31 mouse cellular contexts compared by ENCODE assay signal in the genomic region with DNA sequence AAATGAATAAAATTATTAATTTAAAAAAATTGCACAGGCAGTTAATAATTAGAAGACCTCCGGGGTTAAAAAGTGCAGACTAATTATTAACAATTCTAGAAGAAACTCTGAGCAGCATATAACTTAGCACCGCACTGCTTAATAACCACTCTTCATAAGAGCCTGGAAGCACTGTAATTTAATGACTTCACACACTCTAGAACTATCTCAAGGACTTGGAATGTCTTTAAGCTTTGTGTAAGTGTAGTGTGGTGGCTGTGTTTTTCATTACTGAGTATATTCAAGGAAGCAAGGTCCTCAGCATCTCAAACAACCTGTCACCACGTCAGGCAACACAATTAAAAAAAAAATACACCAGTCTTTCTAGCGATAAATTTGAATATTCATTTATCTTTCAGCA.
"Had no signal": no experiment of that assay in that cellular context is flagged by ENCODE, and none has a peak within 500 bp of the region (broad histone marks: within the 10 kb centered on the region; RNA-seq: fewer than 3 reads in every experiment).

No protein-coding gene starts in this region.

- H3K9ac ChIP-seq: limb, embryonic 12.5 days; limb, embryonic 13.5 days; limb, embryonic 15.5 days; liver, embryonic 12.5 days; liver, embryonic 13.5 days; liver, embryonic 14.5 days; liver, embryonic 15.5 days; liver, postnatal 0 days; lung, embryonic 14.5 days; lung, embryonic 15.5 days; midbrain, embryonic 12.5 days; midbrain, embryonic 13.5 days; midbrain, embryonic 15.5 days; neural tube, embryonic 12.5 days had no signal

- ATAC-seq: liver, embryonic 12.5 days; liver, postnatal 0 days; midbrain, embryonic 13.5 days; midbrain, embryonic 15.5 days; midbrain, embryonic 16.5 days had no signal

- H3K4me1 ChIP-seq: limb, embryonic 10.5 days; limb, embryonic 12.5 days; limb, embryonic 13.5 days; limb, embryonic 15.5 days; liver, embryonic 12.5 days; liver, embryonic 13.5 days; liver, embryonic 15.5 days; lung, embryonic 15.5 days; midbrain, embryonic 10.5 days; midbrain, embryonic 12.5 days; midbrain, embryonic 13.5 days; midbrain, embryonic 15.5 days; neural tube, embryonic 12.5 days had no signal

- H3K27me3 ChIP-seq: limb, embryonic 12.5 days; limb, embryonic 13.5 days; limb, embryonic 15.5 days; liver, embryonic 12.5 days; liver, embryonic 13.5 days; liver, embryonic 15.5 days; lung, embryonic 15.5 days; megakaryocyte, embryonic 14.5 days; midbrain, embryonic 12.5 days; midbrain, embryonic 13.5 days; midbrain, embryonic 15.5 days; neural tube, embryonic 12.5 days had no signal

- H3K4me3 ChIP-seq: left cerebral cortex, adult 2 months; limb, embryonic 10.5 days; limb, embryonic 12.5 days; limb, embryonic 13.5 days; limb, embryonic 15.5 days; liver, embryonic 12.5 days; liver, embryonic 13.5 days; liver, embryonic 15.5 days; lung, embryonic 15.5 days; megakaryocyte, embryonic 14.5 days; midbrain, embryonic 10.5 days; midbrain, embryonic 12.5 days; midbrain, embryonic 13.5 days; midbrain, embryonic 15.5 days; myocyte; neural tube, embryonic 12.5 days had no signal

- H3K4me2 ChIP-seq: limb, embryonic 12.5 days; limb, embryonic 13.5 days; limb, embryonic 15.5 days; liver, embryonic 11.5 days; liver, embryonic 12.5 days; liver, embryonic 13.5 days; liver, embryonic 15.5 days; lung, embryonic 14.5 days; lung, embryonic 15.5 days; midbrain, embryonic 11.5 days; midbrain, embryonic 12.5 days; midbrain, embryonic 13.5 days; midbrain, embryonic 15.5 days; neural tube, embryonic 12.5 days had no signal

- H3K9me3 ChIP-seq: limb, embryonic 10.5 days; limb, embryonic 12.5 days; limb, embryonic 13.5 days; limb, embryonic 15.5 days; liver, embryonic 12.5 days; liver, embryonic 13.5 days; liver, embryonic 15.5 days; lung, embryonic 15.5 days; megakaryocyte, embryonic 14.5 days; midbrain, embryonic 10.5 days; midbrain, embryonic 12.5 days; midbrain, embryonic 13.5 days; midbrain, embryonic 15.5 days; neural tube, embryonic 12.5 days had no signal

- H3K27ac ChIP-seq: left cerebral cortex, adult 2 months; limb, embryonic 10.5 days; limb, embryonic 12.5 days; limb, embryonic 13.5 days; limb, embryonic 15.5 days; liver, embryonic 12.5 days; liver, embryonic 13.5 days; liver, embryonic 14.5 days; liver, embryonic 15.5 days; lung, embryonic 15.5 days; macrophage; midbrain, embryonic 10.5 days; midbrain, embryonic 12.5 days; midbrain, embryonic 13.5 days; midbrain, embryonic 15.5 days; neural tube, embryonic 12.5 days had no signal

- DNase-seq: left cerebral cortex, postnatal 4 days; liver; liver, embryonic 13.5 days; liver, postnatal 0 days; lung, adult 18-20 months; lung, adult 2 months; lung, embryonic 14.5 days; lung, postnatal 14 days; lung, postnatal 36 days; lung, postnatal 4 days; midbrain, embryonic 14.5 days had no signal
